Mouse (Mus musculus): ENCODE data around the gene Kcnj5.

DNA sequence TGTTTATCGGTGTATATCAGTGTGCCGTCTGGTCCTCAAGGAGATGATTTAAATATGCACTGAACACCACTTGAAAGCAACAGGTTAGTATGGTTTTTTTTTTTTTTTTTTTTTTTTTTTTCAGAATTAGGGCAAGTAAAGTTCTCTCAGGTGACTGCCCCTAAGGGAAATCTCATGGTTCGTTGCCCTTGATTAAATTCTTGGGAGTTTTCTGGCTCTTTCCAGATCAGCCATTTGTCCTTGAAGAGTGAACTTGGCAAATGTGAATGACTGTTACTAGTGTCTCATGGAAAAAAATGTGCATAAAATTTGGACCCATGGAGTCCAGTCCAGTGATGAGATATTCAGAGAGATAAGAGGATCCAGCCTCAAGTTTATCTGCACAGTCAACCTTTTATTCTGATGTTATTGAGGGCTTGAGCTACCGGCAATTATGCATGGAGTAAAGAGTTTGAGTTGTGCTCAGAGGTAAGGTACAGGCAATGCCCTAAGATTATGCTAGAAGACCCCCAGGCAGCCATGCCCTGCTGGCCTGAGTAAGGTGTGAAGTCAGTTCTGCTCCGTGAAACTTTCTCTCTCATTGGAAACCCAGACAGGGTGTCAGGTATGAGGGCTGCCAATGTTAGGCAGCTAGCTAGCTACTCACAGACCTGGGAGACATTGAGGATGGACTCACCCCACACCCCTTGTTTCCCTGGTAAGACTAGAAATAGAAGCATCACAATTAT, 32.9 kb upstream of the Kcnj5 start:
- TF ChIP-seq GATA1 (IDR thresholded peaks at IDR 0.05; ENCODE audit: borderline replicate concordance, low read length) (no peak), FLI1 (IDR thresholded peaks at IDR 0.05; ENCODE audit: low read length) (no peak)

All from megakaryocyte, embryonic 14.5 days (primary cell).